Mouse (Mus musculus): ENCODE results near the gene Fgf22.

Fgf22 gene

DNA sequence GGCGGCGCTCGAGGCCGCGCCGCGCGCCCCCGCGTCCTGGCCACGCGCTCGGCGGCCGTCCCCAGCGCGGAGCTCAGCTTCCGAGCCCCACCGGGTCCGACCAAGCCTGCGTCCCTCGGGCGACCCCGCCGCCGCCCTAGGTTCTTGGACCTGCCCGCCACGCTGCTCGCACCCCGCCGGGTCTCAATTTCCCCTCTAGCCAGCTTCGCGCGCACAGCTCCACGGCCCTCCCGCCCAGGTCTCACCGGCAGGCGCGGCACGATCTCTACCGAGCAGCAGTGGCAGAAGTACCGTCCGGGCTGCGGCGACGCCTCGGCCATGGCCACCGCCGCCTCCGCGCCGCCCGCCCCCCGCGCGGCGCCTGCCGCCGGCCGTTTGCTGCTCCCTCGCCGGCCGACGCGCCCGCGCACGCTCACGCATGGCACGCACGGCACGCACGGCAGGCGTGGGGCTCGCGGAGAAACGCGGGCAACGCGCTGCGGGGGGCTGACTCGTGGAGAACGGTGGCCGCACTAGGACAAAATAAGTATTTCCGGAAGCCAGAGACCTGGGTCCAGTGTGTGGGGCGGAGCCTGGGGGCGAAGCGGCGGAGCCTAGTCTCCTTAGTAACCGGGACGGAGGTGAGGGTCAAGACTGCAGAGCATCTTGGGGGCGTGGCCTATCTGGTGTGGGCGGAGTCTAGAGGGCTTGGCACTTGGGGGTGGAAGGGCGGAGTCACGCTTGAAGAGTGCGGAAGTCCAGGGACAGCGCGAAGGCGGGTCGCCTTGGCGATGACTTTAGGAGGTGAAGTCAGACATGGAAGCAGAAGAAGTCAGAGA is 11.8 kb downstream of the Fgf22 start, which contains the start of gene Rnf126:
Gene Rnf126, minus strand, starts transcription at position 445 of the 818 bp plus-strand sequence.
- peak; percentile 99 for DNase-seq (ENCODE audit: low spot score)

GRCm38 (mm10) chr10:79767372-79768244 is 12.7 kb downstream of the Fgf22 start:
- peak; percentile 84 for DNase-seq (ENCODE audit: low spot score)

GRCm38 (mm10) chr10:79768400-79768799 is 13.5 kb downstream of the Fgf22 start:
- peak; percentile 63 for DNase-seq (ENCODE audit: low spot score)

DNA sequence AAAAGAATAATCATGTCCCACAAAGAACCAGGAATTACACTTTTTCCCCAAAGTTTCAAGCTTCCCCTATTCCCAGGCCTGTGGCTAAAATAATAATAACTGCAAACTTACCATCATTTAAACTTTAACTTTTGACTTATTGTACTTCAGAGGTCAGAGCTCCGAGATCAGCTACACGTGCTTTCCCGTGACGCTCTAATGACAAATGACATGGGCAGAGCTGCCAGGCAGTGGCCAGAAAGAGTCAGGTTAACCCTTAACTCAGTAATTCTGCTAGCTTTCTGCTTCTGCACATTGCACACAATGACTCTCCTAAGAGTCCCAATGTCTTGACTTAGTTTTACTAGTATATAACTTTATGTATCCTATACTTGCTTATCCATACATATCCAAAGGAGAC is 14.5 kb downstream of the Fgf22 start:
- DNase-seq (ENCODE audit: low spot score), result no peak

- no peak for DNase-seq (ENCODE audit: low spot score)
Observed at GRCm38 (mm10) chr10:79772320-79772719, 17.4 kb downstream of the Fgf22 start.

DNA sequence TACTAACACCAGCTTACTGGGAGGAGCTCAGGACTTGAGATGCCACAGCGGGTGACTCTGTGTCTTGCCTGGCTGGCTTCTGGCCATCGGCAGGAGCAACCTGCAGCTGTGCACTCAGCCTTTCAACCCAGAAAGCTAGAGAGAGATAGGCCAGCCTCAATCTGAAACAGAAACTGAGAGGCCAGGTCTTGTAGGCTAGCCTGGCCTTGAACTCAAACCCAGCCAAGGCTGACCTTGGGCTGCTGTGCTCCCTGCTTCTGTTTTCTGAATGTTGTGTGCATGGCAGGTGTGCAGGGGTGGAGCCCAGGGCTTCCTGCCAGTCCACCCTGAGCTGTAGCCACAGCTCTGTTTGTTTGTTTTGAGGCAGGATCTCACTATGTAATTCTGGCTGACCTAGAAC is 18.3 kb downstream of the Fgf22 start:
- DNase-seq (ENCODE audit: low spot score), result no peak

- DNase-seq (ENCODE audit: low spot score), result no peak
Observed at GRCm38 (mm10) chr10:79774486-79775279, 19.8 kb downstream of the Fgf22 start.

- no peak for DNase-seq (ENCODE audit: low spot score)
Observed at GRCm38 (mm10) chr10:79777103-79777531, 22.2 kb downstream of the Fgf22 start, which contains the start of gene Fstl3. TSS of gene Fstl3 (plus strand) at chr10:79777272.

DNA sequence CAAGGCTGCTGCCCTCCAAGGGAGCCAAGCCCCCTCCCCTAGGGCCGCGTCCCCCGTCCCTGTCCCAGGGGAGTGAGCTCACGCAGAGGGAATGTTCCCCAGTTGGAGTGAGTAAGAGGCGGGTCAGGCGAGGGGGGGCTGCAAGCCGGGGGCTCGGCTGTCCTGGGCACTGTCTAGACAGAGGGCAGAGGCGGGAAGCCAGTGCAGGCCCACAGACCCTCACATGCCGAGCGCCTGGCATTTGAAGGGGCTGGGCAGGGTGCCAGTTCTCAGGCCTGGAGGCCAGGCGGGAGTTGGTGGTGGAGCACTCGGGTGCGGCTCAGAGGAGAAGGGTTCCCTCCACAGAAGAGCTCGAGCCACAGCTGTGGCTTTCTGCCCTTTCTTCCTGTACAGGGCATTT is 23.1 kb downstream of the Fgf22 start:
- DNase-seq (ENCODE audit: low spot score), result no peak

GRCm38 (mm10) chr10:79779193-79779592 is 24.3 kb downstream of the Fgf22 start:
- no peak for DNase-seq (ENCODE audit: low spot score)

- no peak for DNase-seq (ENCODE audit: low spot score)
Observed at GRCm38 (mm10) chr10:79779784-79780663, 25.1 kb downstream of the Fgf22 start.

DNA sequence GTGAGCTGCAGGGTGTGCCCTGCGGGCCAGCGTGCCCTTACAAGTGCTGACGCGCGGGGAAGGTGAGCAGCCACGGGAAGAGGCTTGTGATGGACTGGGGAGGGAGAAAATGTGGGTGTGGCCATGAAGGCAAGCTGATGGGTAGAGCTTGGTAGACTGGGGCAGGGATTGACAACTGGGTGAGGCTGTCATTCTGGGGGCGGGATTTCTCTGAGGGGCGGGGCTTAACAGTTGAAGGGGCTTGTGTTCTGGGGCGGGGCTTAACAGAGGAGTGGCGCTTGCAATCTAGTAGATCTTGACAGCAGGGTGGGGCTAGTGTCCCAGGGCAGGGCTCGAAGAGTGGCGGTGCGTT is 25.8 kb downstream of the Fgf22 start:
- no peak for DNase-seq (ENCODE audit: low spot score)

- DNase-seq (ENCODE audit: low spot score), result no peak
Observed at GRCm38 (mm10) chr10:79781139-79781538, 26.3 kb downstream of the Fgf22 start.

DNA sequence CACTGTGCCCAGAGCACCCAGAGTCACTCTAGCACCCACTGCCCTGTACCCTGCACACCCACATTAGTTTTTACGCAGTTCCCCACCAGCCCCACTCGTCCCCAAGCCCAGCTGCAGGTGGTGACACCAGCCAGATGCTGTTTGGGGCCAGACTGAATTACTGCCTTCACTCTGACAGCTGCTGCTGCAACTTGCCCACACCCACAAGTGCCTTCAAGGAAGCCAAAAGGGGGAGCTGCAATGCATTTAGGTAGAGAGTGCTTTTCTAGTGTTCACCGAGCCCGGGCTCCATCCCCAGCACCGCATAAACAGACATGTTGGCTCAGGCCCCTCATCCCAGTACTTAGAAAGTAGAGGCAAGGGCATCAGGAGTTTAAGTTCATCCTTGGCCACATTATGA is 27.1 kb downstream of the Fgf22 start:
- no peak for DNase-seq (ENCODE audit: low spot score)

DNA sequence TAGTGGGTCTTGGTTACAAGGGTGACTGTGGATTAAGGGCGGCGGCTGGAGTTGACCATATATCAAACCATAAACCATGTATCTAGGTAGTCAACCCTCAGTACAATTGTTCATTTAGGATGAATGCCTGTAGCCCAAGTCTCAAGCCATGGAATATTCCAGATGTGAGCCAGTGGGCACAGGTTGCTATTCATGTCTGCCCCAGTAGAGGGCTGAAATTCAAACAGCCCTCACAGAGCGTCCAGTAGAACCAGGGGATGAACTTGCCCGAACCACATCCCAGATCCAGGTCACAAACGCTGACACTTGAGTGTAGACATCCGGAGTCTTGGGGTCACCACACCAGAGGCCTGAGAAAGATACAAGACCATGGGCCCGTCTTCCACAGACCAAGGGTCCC is 28.2 kb downstream of the Fgf22 start:
- no peak for DNase-seq (ENCODE audit: low spot score)

- no peak for DNase-seq (ENCODE audit: low spot score)
Observed at GRCm38 (mm10) chr10:79783920-79784800, 29.3 kb downstream of the Fgf22 start.

DNA sequence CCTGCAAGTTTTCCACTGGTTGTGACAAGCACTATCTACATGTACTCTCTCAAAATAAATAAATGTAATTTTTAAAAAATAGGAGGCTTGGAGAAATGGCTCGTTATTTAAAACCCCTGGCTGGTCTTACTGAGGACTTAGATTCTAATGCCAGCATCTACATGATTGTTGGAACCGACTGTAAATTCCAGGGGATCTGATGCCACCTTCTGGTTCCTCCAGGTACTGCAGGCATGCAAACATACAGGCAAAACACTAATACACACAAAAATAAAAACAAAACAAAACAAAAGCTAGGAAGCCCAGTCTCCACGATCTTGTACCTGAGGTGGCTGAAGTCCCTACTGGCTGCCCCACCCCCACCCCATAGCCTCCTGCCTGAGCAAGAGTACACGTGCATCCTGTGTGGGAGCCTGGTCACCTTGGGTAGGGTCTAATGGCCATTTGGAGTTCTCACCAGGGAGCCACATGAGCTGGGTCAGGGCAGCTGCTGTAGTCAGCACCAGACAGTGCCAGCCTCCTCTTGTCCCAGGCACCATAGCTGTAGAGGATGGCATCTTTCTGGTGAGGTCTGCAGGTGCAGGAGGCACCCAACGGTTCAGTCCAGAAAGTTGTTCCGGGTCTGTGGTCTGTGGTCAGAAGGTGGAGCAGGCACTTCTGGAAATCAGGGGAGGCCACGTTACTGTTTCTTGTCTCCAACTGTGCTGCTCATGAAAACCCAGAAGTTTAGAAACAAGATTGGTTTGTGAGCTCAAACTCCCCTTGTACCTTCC is 33.7 kb downstream of the Fgf22 start:
- DNase-seq (ENCODE audit: low spot score), result peak; percentile 80

- no peak for DNase-seq (ENCODE audit: low spot score)
Observed at GRCm38 (mm10) chr10:79789581-79789980, 34.7 kb downstream of the Fgf22 start.

- no peak for DNase-seq (ENCODE audit: low spot score)
Observed at GRCm38 (mm10) chr10:79790861-79791260, 36.0 kb downstream of the Fgf22 start, which contains the start of gene Prss57. TSS of gene Prss57 (minus strand) at chr10:79790961.

All from adipocyte (in vitro differentiated cells).